Mouse (Mus musculus) forebrain, embryonic 10.5 days (tissue): ENCODE measurements around the gene Ptgfr. TPM values are rescaled to one million over a fixed set of nuclear protein-coding genes. Genes with fewer than 3 reads are reported as not detected.

Experiments
- DNase-seq: peaks from one replicate; pipeline ENCODE4 v3.0.0-alpha.2; 2017; ENCODE audit warnings: low spot score; ENCODE audit errors: extremely low spot score
- H3K27ac ChIP-seq: fragments of 300-500 bp; sonication (generic); 2 replicates; pipeline ENCODE4 v1.5.1; 2016; ENCODE audit warnings: mild to moderate bottlenecking
- H3K27me3 ChIP-seq: fragments of 300-500 bp; sonication (generic); 2 replicates; pipeline ENCODE4 v1.6.1; 2016; ENCODE audit warnings: mild to moderate bottlenecking; ENCODE audit not compliant: poor library complexity, severe bottlenecking
- H3K36me3 ChIP-seq: fragments of 300-500 bp; sonication (generic); replicated peaks from 2 replicates; pipeline ENCODE4 v1.6.1; 2016; ENCODE audit warnings: mild to moderate bottlenecking, moderate library complexity
- H3K4me1 ChIP-seq: fragments of 300-500 bp; sonication (generic); 2 replicates; pipeline ENCODE4 v1.6.1; 2016
- H3K4me3 ChIP-seq: fragments of 300-500 bp; sonication (generic); 2 replicates; pipeline ENCODE4 v1.5.1; 2016; ENCODE audit warnings: mild to moderate bottlenecking, moderate library complexity
- H3K9me3 ChIP-seq: fragments of 300-500 bp; sonication (generic); 2 replicates; pipeline ENCODE4 v1.6.1; 2016; ENCODE audit warnings: mild to moderate bottlenecking, moderate library complexity
- WGBS: fragments of 180-500 bp; shearing (Covaris S2); methylation state at CpG from one replicate; pipeline ENCODE4 v1.1.7; 2016; 5-methylcytosine and 5-hydroxymethylcytosine counted together
- polyA plus RNA-seq: library from polyadenylated mRNA; unstranded; fragments of >200 nt; fragmentation: Nextera tagmentation; extraction: Ambion mirVana; gene quantifications from 2 replicates; pipeline ENCODE4 v1.2.1, GENCODE M21; 2016

The Ptgfr gene
- polyA plus RNA-seq, 1 experiment from 2014 or later, result 1.9 TPM

GRCm38 (mm10) chr3:151827950-151828610, 9.3 kb downstream of the Ptgfr start:
- Histone ChIP-seq H3K4me1 (no peaks in the 10 kb centered on the region), H3K4me3 (no peak overlapping the region), H3K9me3 (no peaks in the 10 kb centered on the region), H3K36me3 (no peaks in the 10 kb centered on the region), H3K27ac (no peak overlapping the region), H3K27me3 (no peaks in the 10 kb centered on the region)
- WGBS, result 84% methylated on average over 11 of the region's 11 CpGs
- DNase-seq, result no peak

- Histone ChIP-seq H3K36me3 (no peaks in the 10 kb centered on the region), H3K9me3 (no peaks in the 10 kb centered on the region), H3K27ac (no peak overlapping the region), H3K27me3 (no peaks in the 10 kb centered on the region), H3K4me1 (no peaks in the 10 kb centered on the region), H3K4me3 (no peak overlapping the region)
- no peak for DNase-seq
- WGBS, result 84% methylated on average over 4 of the region's 4 CpGs
Observed at GRCm38 (mm10) chr3:151819811-151820210, 17.6 kb downstream of the Ptgfr start.

GRCm38 (mm10) chr3:151818265-151818664, 19.2 kb downstream of the Ptgfr start:
- 84% methylated on average over 6 of the region's 6 CpGs for WGBS
- H3K9me3 ChIP-seq, result no peaks in the 10 kb centered on the region
- DNase-seq, result peak; percentile 21

DNA sequence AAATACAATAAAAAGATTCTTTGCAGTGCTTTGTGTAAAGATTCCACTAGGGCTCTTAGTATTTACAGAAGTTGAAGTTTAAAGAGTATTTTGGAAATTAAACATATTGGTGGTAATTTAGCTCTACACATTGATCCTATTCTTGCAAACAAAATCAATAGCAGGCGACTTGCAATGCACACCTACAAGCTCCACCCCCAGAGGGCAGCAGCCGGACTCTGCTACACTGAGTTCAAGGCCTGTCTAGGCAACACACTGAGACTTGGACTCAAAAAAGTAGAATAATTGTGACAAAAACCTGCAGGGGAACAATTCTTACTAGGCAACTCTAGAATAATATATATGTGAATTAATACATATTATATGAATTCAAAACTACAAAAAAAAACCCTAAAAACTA, 28.8 kb downstream of the Ptgfr start:
- Histone ChIP-seq H3K9me3 (no peaks in the 10 kb centered on the region), H3K27me3 (no peaks in the 10 kb centered on the region), H3K36me3 (no peaks in the 10 kb centered on the region), H3K27ac (no peak overlapping the region), H3K4me3 (no peak overlapping the region), H3K4me1 (no peaks in the 10 kb centered on the region)
- 72% methylated on average over 2 of the region's 2 CpGs for WGBS
- DNase-seq, result no peak

More at GRCm38 (mm10) chr3:151818265-151818664, 19.2 kb downstream of the Ptgfr start:
- Histone ChIP-seq H3K27ac (no peak overlapping the region), H3K36me3 (no peaks in the 10 kb centered on the region), H3K4me3 (no peak overlapping the region), H3K4me1 (no peaks in the 10 kb centered on the region), H3K27me3 (no peaks in the 10 kb centered on the region)

- H3K4me3 ChIP-seq, result no peak overlapping the region
- no peaks in the 10 kb centered on the region for H3K4me1 ChIP-seq
- 86% methylated on average over 8 of the region's 8 CpGs for WGBS
Observed at GRCm38 (mm10) chr3:151788622-151789021, 48.8 kb downstream of the Ptgfr start.

GRCm38 (mm10) chr3:151775089-151775488, 62.3 kb downstream of the Ptgfr start:
- no peak overlapping the region for H3K27ac ChIP-seq
- no peak overlapping the region for H3K4me3 ChIP-seq
- 76% methylated on average over 4 of the region's 4 CpGs for WGBS
- no peaks in the 10 kb centered on the region for H3K27me3 ChIP-seq
- no peaks in the 10 kb centered on the region for H3K9me3 ChIP-seq
- DNase-seq, result peak; percentile 18
- H3K36me3 ChIP-seq, result no peaks in the 10 kb centered on the region
- H3K4me1 ChIP-seq, result no peaks in the 10 kb centered on the region

More at GRCm38 (mm10) chr3:151788622-151789021, 48.8 kb downstream of the Ptgfr start:
- no peak for DNase-seq
- Histone ChIP-seq H3K9me3 (no peaks in the 10 kb centered on the region), H3K27ac (no peak overlapping the region), H3K36me3 (no peaks in the 10 kb centered on the region), H3K27me3 (no peaks in the 10 kb centered on the region)

DNA sequence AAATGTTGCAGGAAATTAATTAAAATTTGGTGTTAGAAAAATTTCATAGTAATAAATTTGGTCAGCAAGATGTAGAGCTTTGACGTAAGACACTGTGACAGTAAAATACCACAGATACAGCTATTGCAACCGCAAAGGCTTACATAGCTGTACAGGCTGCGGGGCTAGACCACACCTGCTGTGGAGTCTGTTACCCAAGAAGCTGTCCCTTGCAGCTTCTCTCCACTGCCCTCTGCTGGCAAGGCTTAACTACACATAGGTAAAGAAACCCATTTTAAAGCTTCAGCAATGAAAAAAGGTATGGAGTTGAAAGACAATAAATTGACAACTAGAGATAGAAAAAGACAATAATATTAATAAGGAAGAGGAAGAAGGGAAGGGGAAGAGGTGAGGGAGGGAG, 66.4 kb downstream of the Ptgfr start:
- H3K4me1 ChIP-seq, result no peaks in the 10 kb centered on the region
- no peaks in the 10 kb centered on the region for H3K36me3 ChIP-seq
- H3K27me3 ChIP-seq, result no peaks in the 10 kb centered on the region
- no peaks in the 10 kb centered on the region for H3K9me3 ChIP-seq
- WGBS, result 67% methylated on average over 3 of the region's 3 CpGs
- no peak overlapping the region for H3K4me3 ChIP-seq
- H3K27ac ChIP-seq, result no peak overlapping the region
- no peak for DNase-seq

DNA sequence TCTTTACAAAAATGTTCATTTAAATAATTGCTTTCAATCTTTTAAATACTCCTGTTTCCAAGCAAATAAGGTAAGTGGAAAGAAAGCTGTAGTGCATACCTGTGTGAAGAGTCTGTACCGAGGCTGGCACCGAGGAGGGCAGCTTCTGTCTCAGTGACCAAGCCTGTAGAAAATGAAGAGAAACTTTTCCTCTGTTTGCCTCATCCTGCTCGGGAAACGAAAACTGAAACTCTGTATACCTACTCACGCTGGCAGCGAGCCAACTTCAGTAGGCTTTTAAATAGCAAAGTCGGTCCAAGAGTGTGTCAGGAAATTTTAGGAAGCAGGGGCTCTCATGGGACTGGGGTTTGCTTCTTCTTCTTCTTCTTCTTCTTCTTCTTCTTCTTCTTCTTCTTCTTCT, 87.7 kb downstream of the Ptgfr start, which contains the start of gene Ifi44:
Gene Ifi44, minus strand, starts transcription at position 224 of the 400 bp plus-strand sequence.
- no peaks in the 10 kb centered on the region for H3K9me3 ChIP-seq
- H3K4me3 ChIP-seq, result no peak within 1 kb of the TSS
- no peak within 1 kb of the TSS for H3K27ac ChIP-seq
- H3K36me3 ChIP-seq, result no peaks in the 10 kb centered on the region
- H3K27me3 ChIP-seq, result no peaks in the 10 kb centered on the region
- H3K4me1 ChIP-seq, result no peaks in the 10 kb centered on the region
- no peak for DNase-seq
- 88% methylated on average over 7 of the region's 7 CpGs for WGBS

- Histone ChIP-seq H3K4me1 (no peaks in the 10 kb centered on the region), H3K27ac (no peak overlapping the region), H3K36me3 (no peaks in the 10 kb centered on the region), H3K27me3 (no peaks in the 10 kb centered on the region), H3K9me3 (no peaks in the 10 kb centered on the region), H3K4me3 (no peak overlapping the region)
- WGBS, result 94% methylated on average over 1 of the region's 1 CpGs
- no peak for DNase-seq
Observed at GRCm38 (mm10) chr3:151748514-151748913, 88.9 kb downstream of the Ptgfr start.

Other genes starting within 250 kb of the Ptgfr start
- not detected in 2 replicates for gene Ifi44, start 87.7 kb downstream of the Ptgfr start, polyA plus RNA-seq
- gene Ifi44l, start 74.7 kb downstream of the Ptgfr start, polyA plus RNA-seq, result 0.11 TPM in 1 of 2 replicates, not detected in the other